Mouse (Mus musculus): ENCODE results near the gene Gm20388. TPM values are rescaled to one million over a fixed set of nuclear protein-coding genes. Genes with fewer than 3 reads are reported as not detected.

The Gm20388 gene
- total RNA-seq, 2 experiments from 2014 or later: 1.9 to 2.0 TPM

Small RNA genes lying within 50 kb of the gene (microRNA-seq; reads per million reads assigned to microRNA genes)
- not detected for gene Gm22715
- not detected for gene Gm24366
- gene Gm27530: not detected
- not detected for gene Mir1967
- not detected for gene Mir6396
- 1.4 reads per million for gene Mir7079
- 1.4 reads per million for gene Mir7080
- gene Mir7237: not detected
- gene Mir7687: 5.1 reads per million, percentile 5 among the genes with 10 or more reads in this experiment

Other genes starting within 250 kb of the Gm20388 start
- gene Wfdc1, start 244.5 kb upstream of the Gm20388 start, total RNA-seq (2021): 10 to 100 TPM; 15.4 to 17.4 TPM
- gene Atp2c2, start 210.8 kb upstream of the Gm20388 start, total RNA-seq (2021): under 1 TPM; 0.12 to 0.39 TPM
- gene Tldc1, start 132.4 kb upstream of the Gm20388 start, total RNA-seq (2021): 10 to 100 TPM in 1 of 2 experiments, 1 to 10 TPM in 1; 8.7 to 12.0 TPM
- gene Cotl1, start 70.3 kb upstream of the Gm20388 start, total RNA-seq (2021): 10 to 100 TPM; 68.0 to 77.5 TPM
- 10 to 100 TPM in 1 of 2 experiments, 1 to 10 TPM in 1; 7.3 to 11.2 TPM for gene Klhl36, start 48.6 kb upstream of the Gm20388 start, total RNA-seq (2021)
- 100 to 1,000 TPM in 1 of 2 experiments, 10 to 100 TPM in 1; 92.2 to 106 TPM for gene Usp10, start 481 bp upstream of the Gm20388 start, total RNA-seq (2021)
- 1 to 10 TPM; 5.9 to 7.7 TPM for gene Crispld2, start 81.6 kb downstream of the Gm20388 start, total RNA-seq (2021)
- 10 to 100 TPM; 43.2 to 44.8 TPM for gene Zdhhc7, start 190.6 kb downstream of the Gm20388 start, total RNA-seq (2021)
- gene 6430548M08Rik, start 203.3 kb downstream of the Gm20388 start, total RNA-seq (2021): 10 to 100 TPM; 39.7 to 41.9 TPM